Mouse (Mus musculus) MEL (cell line): ENCODE measurements at regions not wholly inside any gene's neighbourhood (a gene's known extent, or its start where the extent isn't known, plus 50 kb on each side); places are given as distances from the start of the nearest gene placed in this dataset.

Source experiments
- DNase-seq: peaks from one replicate; pipeline ENCODE4 v3.0.0; 2011; ENCODE audit warnings: low read depth, low spot score
- H3K27ac ChIP-seq: 2 replicates; pipeline ENCODE4 v1.5.1; 2012; ENCODE audit warnings: low read depth, mild to moderate bottlenecking, control low read depth, low read length, moderate library complexity; ENCODE audit not compliant: control insufficient read depth
- H3K27me3 ChIP-seq, 2 experiments: fragments of 150-350 bp in 1 of 2; sonication (generic) in 1 of 2; 2 replicates each; pipeline ENCODE4 v1.6.1; 2012; ENCODE audit warnings: low read length in 2 of 2, mild to moderate bottlenecking in 2 of 2, improper control_type of control experiment in 1 of 2, moderate library complexity in 1 of 2; ENCODE audit not compliant: insufficient read depth in 2 of 2, control insufficient read depth in 1 of 2
- H3K36me3 ChIP-seq, 2 experiments: 2 replicates each; pipeline ENCODE4 v1.6.1; 2012 to 2014; ENCODE audit warnings: low read length in 2 of 2, improper control_type of control experiment in 1 of 2, inconsistent platforms in 1 of 2, mild to moderate bottlenecking in 1 of 2; ENCODE audit not compliant: insufficient read depth in 2 of 2, control insufficient read depth in 1 of 2
- H3K4me1 ChIP-seq, 2 experiments: fragments of 150-350 bp in 1 of 2; sonication (generic) in 1 of 2; 2 replicates each; pipeline ENCODE4 v1.6.1; 2012; ENCODE audit warnings: low read length in 2 of 2, improper control_type of control experiment in 1 of 2, mild to moderate bottlenecking in 1 of 2; ENCODE audit not compliant: insufficient read depth in 2 of 2, control insufficient read depth in 1 of 2
- H3K4me3 ChIP-seq, 2 experiments: fragments of 150-350 bp in 1 of 2; sonication (generic) in 1 of 2; 2 replicates each; pipeline ENCODE4 v1.5.1; 2012; ENCODE audit warnings: low read depth in 2 of 2, low read length in 2 of 2, mild to moderate bottlenecking in 2 of 2, moderate library complexity in 2 of 2, control low read depth in 1 of 2, improper control_type of control experiment in 1 of 2; ENCODE audit not compliant: control insufficient read depth in 1 of 2, insufficient read depth in 1 of 2
- H3K79me2 ChIP-seq: 2 replicates; pipeline ENCODE4 v1.6.1; 2012; ENCODE audit warnings: mild to moderate bottlenecking, low read length, moderate library complexity; ENCODE audit not compliant: control insufficient read depth, poor library complexity, insufficient read depth
- H3K9ac ChIP-seq: 2 replicates; pipeline ENCODE4 v1.6.1; 2012; ENCODE audit warnings: low read depth, mild to moderate bottlenecking, control low read depth, low read length, moderate library complexity; ENCODE audit not compliant: control insufficient read depth, poor library complexity, severe bottlenecking
- H3K9me3 ChIP-seq: fragments of 150-350 bp; sonication (generic); replicated peaks from 2 replicates; pipeline ENCODE4 v1.6.1; 2012; ENCODE audit warnings: mild to moderate bottlenecking, low read length, improper control_type of control experiment, moderate library complexity; ENCODE audit not compliant: insufficient read depth
- CHD2 ChIP-seq: IDR thresholded peaks from 2 replicates; pipeline ENCODE4 v1.6.1; 2011; ENCODE audit warnings: low read length, improper control_type of control experiment
- CTCF ChIP-seq, 3 experiments: IDR thresholded peaks in 2 of 3; conservative IDR thresholded peaks in 1 of 3; 2 replicates each; pipeline ENCODE4 v1.5.1; 2011 to 2012; ENCODE audit warnings: low read length in 3 of 3, low read depth in 2 of 3, mild to moderate bottlenecking in 2 of 3, improper control_type of control experiment in 1 of 3, inconsistent platforms in 1 of 3, mixed read lengths in 1 of 3, moderate library complexity in 1 of 3; ENCODE audit not compliant: control insufficient read depth in 1 of 3, insufficient read depth in 1 of 3, poor library complexity in 1 of 3, severe bottlenecking in 1 of 3
- GATA1 ChIP-seq: IDR thresholded peaks from 2 replicates; pipeline ENCODE4 v1.6.1; 2011; ENCODE audit warnings: low read depth, low read length, improper control_type of control experiment
- KAT2A ChIP-seq: conservative IDR thresholded peaks from 2 replicates; pipeline ENCODE4 v1.6.1; 2012; ENCODE audit warnings: low read depth, low read length, improper control_type of control experiment, inconsistent platforms
- MAX ChIP-seq: IDR thresholded peaks from 2 replicates; pipeline ENCODE4 v1.6.1; 2011; ENCODE audit warnings: low read length, improper control_type of control experiment
- MAZ ChIP-seq: IDR thresholded peaks from 2 replicates; pipeline ENCODE4 v1.6.1; 2012; ENCODE audit warnings: low read depth, mild to moderate bottlenecking, inconsistent platforms, low read length, improper control_type of control experiment
- MEF2A ChIP-seq: IDR thresholded peaks from 2 replicates; pipeline ENCODE4 v1.6.1; 2014; ENCODE audit warnings: low read depth, mild to moderate bottlenecking, inconsistent platforms, low read length, improper control_type of control experiment; ENCODE audit not compliant: poor library complexity, insufficient replicate concordance, severe bottlenecking; ENCODE audit errors: extremely low read depth
- MXI1 ChIP-seq: IDR thresholded peaks from 2 replicates; pipeline ENCODE4 v1.6.1; 2011; ENCODE audit warnings: mild to moderate bottlenecking, low read depth, low read length, improper control_type of control experiment
- MYB ChIP-seq: IDR thresholded peaks from 2 replicates; pipeline ENCODE4 v1.6.1; 2011; ENCODE audit warnings: mild to moderate bottlenecking, low read depth, low read length, improper control_type of control experiment
- MYC ChIP-seq: IDR thresholded peaks from 2 replicates; pipeline ENCODE4 v1.6.1; 2011; ENCODE audit warnings: low read depth, mild to moderate bottlenecking, low read length, improper control_type of control experiment, moderate library complexity
- NELFE ChIP-seq: IDR thresholded peaks from 2 replicates; pipeline ENCODE4 v1.6.1; 2011; ENCODE audit warnings: low read depth, low read length, improper control_type of control experiment
- RAD21 ChIP-seq: IDR thresholded peaks from 2 replicates; pipeline ENCODE4 v1.6.1; 2011; ENCODE audit warnings: mild to moderate bottlenecking, low read depth, low read length, improper control_type of control experiment
- RCOR1 ChIP-seq: IDR thresholded peaks from 2 replicates; pipeline ENCODE4 v1.6.1; 2012; ENCODE audit warnings: low read depth, mild to moderate bottlenecking, inconsistent platforms, low read length, improper control_type of control experiment
- SMC3 ChIP-seq: IDR thresholded peaks from 2 replicates; pipeline ENCODE4 v1.6.1; 2011; ENCODE audit warnings: low read depth, low read length, improper control_type of control experiment
- TAL1 ChIP-seq: IDR thresholded peaks from 2 replicates; pipeline ENCODE4 v1.6.1; 2012; ENCODE audit warnings: mild to moderate bottlenecking, inconsistent platforms, low read length, moderate library complexity, mixed read lengths
- USF2 ChIP-seq, 2 experiments: IDR thresholded peaks; 2 replicates each; pipeline ENCODE4 v1.6.1; 2011 to 2012; ENCODE audit warnings: improper control_type of control experiment in 2 of 2, low read length in 2 of 2, borderline replicate concordance in 1 of 2, inconsistent platforms in 1 of 2, low read depth in 1 of 2, mild to moderate bottlenecking in 1 of 2; ENCODE audit not compliant: insufficient read depth in 1 of 2
- ZKSCAN1 ChIP-seq: IDR thresholded peaks from 2 replicates; pipeline ENCODE4 v1.6.1; 2012; ENCODE audit warnings: low read depth, mild to moderate bottlenecking, inconsistent platforms, low read length, improper control_type of control experiment, moderate library complexity

DNA sequence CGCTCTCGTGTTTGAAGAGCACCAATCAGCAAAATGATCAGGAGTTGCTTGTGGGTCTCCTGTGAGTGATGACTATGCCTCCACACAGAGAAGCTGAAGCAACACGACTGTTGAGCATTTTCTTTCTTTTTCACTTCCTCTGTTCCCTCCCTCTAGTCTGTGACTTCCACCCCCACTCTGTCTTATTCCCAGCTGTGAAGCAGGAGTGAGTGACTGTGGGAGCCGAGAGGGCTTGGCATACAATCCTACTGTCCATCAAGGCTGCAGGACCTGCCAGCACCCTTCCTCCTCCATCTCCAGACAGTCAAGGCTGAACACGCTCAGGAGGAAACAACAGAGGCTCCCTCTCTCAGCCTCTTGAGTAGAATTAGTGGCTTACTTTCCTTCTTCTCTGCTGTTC lies 401.3 kb downstream of the Plcl1 start:
- Histone ChIP-seq H3K27ac (no peak overlapping the region), H3K4me3 (no peak overlapping the region), H3K36me3 (no peaks in the 10 kb centered on the region), H3K4me1 (no peaks in the 10 kb centered on the region), H3K27me3 (no peaks in the 10 kb centered on the region), H3K9ac (no peak overlapping the region), H3K79me2 (no peaks in the 10 kb centered on the region), H3K9me3 (no peaks in the 10 kb centered on the region)
- no peak for DNase-seq
- TF ChIP-seq MEF2A, result no peak
- TF ChIP-seq KAT2A, result no peak
- TF ChIP-seq ZKSCAN1, result no peak
- TF ChIP-seq RCOR1, result no peak
- TF ChIP-seq NELFE, result no peak
- TF ChIP-seq USF2 (IDR thresholded peaks at IDR 0.05; ENCODE audit: borderline replicate concordance in 1 of 2, insufficient read depth in 1 of 2, low read depth in 1 of 2, low read length in 2 of 2), result no peak
- TF ChIP-seq MAZ, result no peak
- TF ChIP-seq SMC3, result no peak
- no peak for TF ChIP-seq RAD21
- no peak for TF ChIP-seq TAL1
- TF ChIP-seq CHD2, result no peak
- no peak for TF ChIP-seq MYC
- TF ChIP-seq MYB, result no peak

DNA sequence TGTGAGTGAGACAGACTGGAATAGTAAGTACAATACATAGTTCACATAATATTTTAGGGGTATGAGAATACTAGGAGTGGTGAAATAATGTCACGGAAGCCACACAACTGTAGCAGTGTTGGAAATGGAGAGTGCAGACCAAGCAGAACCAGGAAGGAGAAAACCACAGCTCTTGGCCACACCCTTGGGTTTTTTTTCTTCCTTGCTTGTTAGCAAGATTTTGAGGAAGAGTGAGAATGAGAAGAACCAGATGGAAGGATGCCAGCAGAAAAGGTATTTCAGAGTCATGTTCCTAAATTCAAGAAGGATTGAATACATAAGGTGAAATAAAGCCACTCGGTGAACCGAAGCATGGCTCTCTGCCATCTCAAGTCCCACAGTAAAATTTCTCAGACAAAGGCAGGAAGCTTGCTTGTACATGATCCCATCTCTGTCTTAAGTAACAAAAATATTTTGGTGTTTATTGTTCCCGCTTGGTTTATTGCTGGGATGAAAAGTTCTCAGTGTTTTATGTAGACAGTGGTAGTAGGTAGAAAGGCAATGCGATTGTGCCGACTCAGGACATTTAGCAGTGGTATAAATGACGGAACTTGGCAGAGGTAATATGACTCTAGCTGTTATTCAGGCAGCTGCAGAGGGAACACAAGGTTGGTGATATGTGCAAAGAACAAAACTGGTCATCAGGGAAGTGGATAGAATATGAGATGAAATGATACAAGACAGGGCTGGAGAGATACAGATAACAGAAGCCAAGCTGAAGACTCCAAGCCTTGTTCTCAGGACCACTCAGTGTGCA lies 403.2 kb downstream of the Plcl1 start:
- Histone ChIP-seq H3K9me3 (no peaks in the 10 kb centered on the region), H3K36me3 (no peaks in the 10 kb centered on the region), H3K79me2 (no peaks in the 10 kb centered on the region), H3K27me3 (no peaks in the 10 kb centered on the region), H3K9ac (no peak overlapping the region), H3K4me3 (no peak overlapping the region)
- no peak for TF ChIP-seq MAX
- TF ChIP-seq MYC, result no peak
- no peak for TF ChIP-seq MXI1
- TF ChIP-seq CTCF (IDR thresholded peaks at IDR 0.05 in 2 of 3, conservative IDR thresholded peaks at IDR 0.05 in 1 of 3; ENCODE audit: control insufficient read depth in 1 of 3, insufficient read depth in 1 of 3, low read depth in 2 of 3, low read length in 3 of 3, poor library complexity in 1 of 3, severe bottlenecking in 1 of 3), result no peak
- TF ChIP-seq MAZ, result no peak
- no peak for TF ChIP-seq GATA1
- TF ChIP-seq, all 39 proteins: peak for 0
- DNase-seq, result no peak
- Histone ChIP-seq H3K4me1 (no peaks in the 10 kb centered on the region), H3K27ac (no peak overlapping the region)
